Mouse (Mus musculus) liver, embryonic 11.5 days (tissue): ENCODE measurements around the gene Tmem178b. TPM values are rescaled to one million over a fixed set of nuclear protein-coding genes. Genes with fewer than 3 reads are reported as not detected.

Experiments used
- ATAC-seq: fragments of 200-750 bp; cut with Nextera tagmentation; replicated peaks from 2 replicates; pipeline ENCODE4 v1.8.0; 2017; ENCODE audit warnings: moderate number of reproducible peaks, mild to moderate bottlenecking, moderate TSS enrichment, moderate library complexity; ENCODE audit not compliant: low FRiP score
- DNase-seq: peaks from one replicate; pipeline ENCODE4 v3.0.0-alpha.2; 2017; ENCODE audit warnings: low spot score
- H3K27ac ChIP-seq: fragments of 300-500 bp; sonication (generic); 2 replicates; pipeline ENCODE4 v1.5.1; 2014; ENCODE audit warnings: mild to moderate bottlenecking, low read depth, low read length, control low read depth
- H3K27me3 ChIP-seq: fragments of 300-500 bp; sonication (generic); replicated peaks from 2 replicates; pipeline ENCODE4 v1.6.1; 2014; ENCODE audit warnings: low read length, mixed read lengths; ENCODE audit not compliant: control insufficient read depth, insufficient read depth
- H3K36me3 ChIP-seq: fragments of 300-500 bp; sonication (generic); 2 replicates; pipeline ENCODE4 v1.6.1; 2014; ENCODE audit warnings: mild to moderate bottlenecking, low read length, moderate library complexity, mixed read lengths; ENCODE audit not compliant: control insufficient read depth, insufficient read depth
- H3K4me1 ChIP-seq: fragments of 300-500 bp; sonication (generic); replicated peaks from 2 replicates; pipeline ENCODE4 v1.6.1; 2014; ENCODE audit warnings: low read length, mixed read lengths; ENCODE audit not compliant: control insufficient read depth, insufficient read depth
- H3K4me2 ChIP-seq: fragments of 300-500 bp; sonication (generic); 2 replicates; pipeline ENCODE4 v1.6.1; 2014; ENCODE audit warnings: mild to moderate bottlenecking, control low read depth, moderate library complexity
- H3K4me3 ChIP-seq: fragments of 300-500 bp; sonication (generic); 2 replicates; pipeline ENCODE4 v1.5.1; 2014; ENCODE audit warnings: low read depth, low read length, control low read depth
- H3K9ac ChIP-seq: fragments of 300-500 bp; sonication (generic); 2 replicates; pipeline ENCODE4 v1.6.1; 2014; ENCODE audit warnings: low read depth, low read length, control low read depth
- H3K9me3 ChIP-seq: fragments of 300-500 bp; sonication (generic); 2 replicates; pipeline ENCODE4 v1.6.1; 2016; ENCODE audit warnings: low read length, inconsistent platforms, mixed read lengths; ENCODE audit not compliant: control insufficient read depth
- WGBS: fragments of 180-500 bp; shearing (Covaris S2); extraction: QIAGEN DNeasy Blood & Tissue Kit; methylation state at CpG from one replicate; pipeline ENCODE4 v1.1.7; 2014; 5-methylcytosine and 5-hydroxymethylcytosine counted together
- polyA plus RNA-seq: library from polyadenylated mRNA; unstranded; fragments of >200 nt; fragmentation: Nextera tagmentation; extraction: Ambion mirVana; gene quantifications from 2 replicates; pipeline ENCODE4 v1.2.1, GENCODE M21; 2014

Gene Tmem178b
- polyA plus RNA-seq, 1 experiment from 2014 or later: 0.15 TPM

- Histone ChIP-seq H3K4me2 (peak overlapping the region; percentile 78), H3K36me3 (no peaks in the 10 kb centered on the region), H3K27ac (no peak overlapping the region), H3K9me3 (no peaks in the 10 kb centered on the region), H3K9ac (no peak overlapping the region), H3K4me1 (0 out of 2 replicates have a peak, but pooled peaks cover 7% of the 10 kb centered on the region), H3K4me3 (peak overlapping the region; percentile 47), H3K27me3 (peaks cover 62% of the 10 kb centered on the region)
- peak; percentile 36 for DNase-seq
- WGBS: 2% methylated on average over 39 of the region's 39 CpGs
- 0 out of 2 replicates have a peak, but pooled peaks have one; percentile 34 for ATAC-seq
Measured at GRCm38 (mm10) chr6:39872306-39872900, 668 bp upstream of the Tmem178b start.

DNA sequence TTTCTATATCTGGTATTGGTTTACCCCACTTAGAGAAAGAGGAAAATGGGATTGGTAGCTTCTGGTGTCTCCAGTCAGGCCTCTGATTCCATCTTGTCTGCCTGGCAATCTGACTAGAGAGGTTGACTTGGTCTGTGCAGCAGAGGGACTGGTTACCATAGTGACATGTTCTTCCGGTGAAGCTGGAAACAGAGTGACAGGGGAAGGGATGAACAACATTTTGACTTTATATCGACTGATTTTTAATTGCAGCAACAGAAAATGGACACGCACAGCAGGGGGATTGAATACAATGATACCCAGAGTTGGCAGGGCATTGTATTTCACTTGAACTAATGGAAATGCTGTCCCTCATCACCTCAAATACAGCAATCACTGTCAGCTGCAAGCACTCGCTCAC lies 2.1 kb downstream of the Tmem178b start:
- Histone ChIP-seq H3K9me3 (no peaks in the 10 kb centered on the region), H3K4me3 (no peak overlapping the region), H3K4me2 (no peak overlapping the region), H3K27ac (no peak overlapping the region), H3K36me3 (no peaks in the 10 kb centered on the region), H3K27me3 (peaks cover 49% of the 10 kb centered on the region), H3K9ac (no peak overlapping the region), H3K4me1 (0 out of 2 replicates have a peak, but pooled peaks cover 7% of the 10 kb centered on the region)
- no peak for ATAC-seq
- no peak for DNase-seq
- 52% methylated on average over 4 of the region's 4 CpGs for WGBS

- H3K36me3 ChIP-seq: no peaks in the 10 kb centered on the region
- no peak overlapping the region for H3K4me2 ChIP-seq
- no peak for ATAC-seq
- DNase-seq: no peak
- no peak overlapping the region for H3K27ac ChIP-seq
- peaks cover 38% of the 10 kb centered on the region for H3K27me3 ChIP-seq
- H3K4me1 ChIP-seq: 0 out of 2 replicates have a peak, but pooled peaks cover 6% of the 10 kb centered on the region
- 69% methylated on average over 3 of the region's 3 CpGs for WGBS
- H3K4me3 ChIP-seq: no peak overlapping the region
- H3K9ac ChIP-seq: no peak overlapping the region
- no peaks in the 10 kb centered on the region for H3K9me3 ChIP-seq
Measured at GRCm38 (mm10) chr6:39876444-39876843, 3.4 kb downstream of the Tmem178b start.

DNA sequence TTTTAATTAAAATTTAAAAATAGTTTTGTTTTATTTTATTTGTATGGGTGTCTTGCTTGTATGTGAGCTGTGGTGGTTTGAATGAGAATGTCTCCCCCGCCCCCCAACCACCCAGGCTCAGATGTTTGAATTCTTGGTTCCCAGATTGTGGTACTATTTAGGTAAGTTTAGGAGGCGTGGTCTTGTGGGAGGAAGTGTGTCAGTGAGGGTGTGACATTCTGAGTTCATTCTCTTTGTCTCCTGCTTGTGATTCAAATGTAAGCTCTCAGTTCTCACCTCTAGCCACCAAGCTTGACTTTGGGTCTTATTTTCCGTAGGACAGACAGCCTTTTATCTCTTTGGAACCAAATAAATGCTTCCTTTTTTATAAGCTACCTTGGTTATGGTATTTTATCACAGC lies 17.7 kb downstream of the Tmem178b start:
- no peak overlapping the region for H3K27ac ChIP-seq
- DNase-seq (no peak), ATAC-seq (no peak)
- H3K4me3 ChIP-seq: no peak overlapping the region
- no peaks in the 10 kb centered on the region for H3K27me3 ChIP-seq
- no peak overlapping the region for H3K4me2 ChIP-seq
- no peaks in the 10 kb centered on the region for H3K9me3 ChIP-seq
- no peaks in the 10 kb centered on the region for H3K4me1 ChIP-seq
- 52% methylated on average over 3 of the region's 3 CpGs for WGBS
- H3K36me3 ChIP-seq: no peaks in the 10 kb centered on the region
- H3K9ac ChIP-seq: no peak overlapping the region

DNA sequence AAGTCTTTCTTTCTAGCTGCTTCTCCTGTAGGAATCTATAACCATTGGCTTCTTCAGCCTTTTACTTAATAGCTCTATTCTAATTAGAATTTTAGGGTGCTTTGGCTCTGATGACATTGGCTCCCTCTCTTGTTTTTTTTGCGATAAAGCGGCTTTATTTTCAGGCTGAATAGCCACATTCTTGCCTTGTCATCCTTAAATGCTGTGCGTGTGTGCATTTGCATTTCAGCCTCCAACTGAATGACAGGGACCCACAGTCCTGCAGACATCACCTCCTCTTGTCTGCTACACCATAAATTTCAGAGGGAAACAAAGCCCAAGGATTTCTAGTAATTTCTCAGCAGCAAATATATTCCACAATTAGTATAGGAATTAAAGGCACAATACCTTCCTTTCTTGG lies 23.4 kb downstream of the Tmem178b start:
- Histone ChIP-seq H3K4me2 (no peak overlapping the region), H3K36me3 (no peaks in the 10 kb centered on the region), H3K27me3 (no peaks in the 10 kb centered on the region), H3K4me1 (no peaks in the 10 kb centered on the region), H3K9ac (no peak overlapping the region), H3K27ac (no peak overlapping the region), H3K4me3 (no peak overlapping the region), H3K9me3 (no peaks in the 10 kb centered on the region)
- ATAC-seq (no peak), DNase-seq (no peak)
- WGBS: 83% methylated on average over 3 of the region's 3 CpGs

DNA sequence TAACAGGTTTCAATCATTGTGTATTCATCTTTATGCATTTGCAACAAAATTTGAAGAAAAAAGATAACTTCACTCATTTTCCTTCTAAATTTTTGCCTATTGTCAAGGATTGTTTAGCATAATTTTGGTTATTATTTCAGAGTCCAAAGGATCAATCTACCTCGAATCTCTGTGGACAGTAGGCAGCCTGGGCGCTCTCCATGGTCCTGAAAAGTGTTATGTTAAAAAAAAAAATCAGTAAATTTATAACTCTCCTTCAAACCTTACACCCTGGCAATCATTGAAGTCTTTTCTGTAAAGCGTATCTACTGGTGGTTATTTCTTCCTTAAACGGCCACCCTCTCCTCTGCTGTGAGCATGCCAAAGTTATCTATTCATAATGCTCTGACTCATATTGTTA lies 26.2 kb downstream of the Tmem178b start:
- Histone ChIP-seq H3K4me2 (no peak overlapping the region), H3K27ac (no peak overlapping the region), H3K9me3 (no peaks in the 10 kb centered on the region), H3K27me3 (no peaks in the 10 kb centered on the region), H3K4me1 (no peaks in the 10 kb centered on the region), H3K36me3 (no peaks in the 10 kb centered on the region), H3K9ac (no peak overlapping the region), H3K4me3 (no peak overlapping the region)
- 41% methylated on average over 4 of the region's 4 CpGs for WGBS
- ATAC-seq (no peak), DNase-seq (no peak)

GRCm38 (mm10) chr6:39903220-39903773 lies 30.2 kb downstream of the Tmem178b start:
- 71% methylated on average over 6 of the region's 6 CpGs for WGBS
- no peak overlapping the region for H3K4me3 ChIP-seq
- H3K27ac ChIP-seq: no peak overlapping the region
- no peak overlapping the region for H3K9ac ChIP-seq
- H3K4me1 ChIP-seq: no peaks in the 10 kb centered on the region
- H3K27me3 ChIP-seq: no peaks in the 10 kb centered on the region
- no peaks in the 10 kb centered on the region for H3K36me3 ChIP-seq
- no peak for ATAC-seq
- H3K4me2 ChIP-seq: no peak overlapping the region
- no peak for DNase-seq
- no peaks in the 10 kb centered on the region for H3K9me3 ChIP-seq

DNA sequence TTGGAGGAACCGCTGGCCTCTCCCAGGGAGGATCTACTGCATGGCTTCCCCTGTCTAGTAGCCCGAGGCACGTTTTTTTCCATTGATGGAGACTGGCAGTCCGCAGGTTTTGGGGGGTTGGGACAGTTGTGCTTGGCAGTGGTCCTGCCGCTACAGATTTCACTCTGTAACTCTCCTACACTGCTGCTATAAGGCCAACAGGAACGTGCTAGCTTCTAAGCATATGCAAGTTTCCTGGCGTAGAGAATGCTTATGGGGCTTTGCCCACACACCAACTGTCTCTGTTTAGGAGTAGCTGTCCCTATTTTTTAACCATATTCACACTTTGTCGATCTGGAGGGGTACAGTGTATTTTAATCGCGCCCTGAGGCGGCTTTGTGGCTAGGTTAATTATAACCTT lies 30.8 kb downstream of the Tmem178b start:
- no peak for DNase-seq
- WGBS: 70% methylated on average over 11 of the region's 11 CpGs
- Histone ChIP-seq H3K4me2 (no peak overlapping the region), H3K27me3 (no peaks in the 10 kb centered on the region), H3K4me1 (no peaks in the 10 kb centered on the region), H3K9ac (no peak overlapping the region), H3K27ac (no peak overlapping the region), H3K36me3 (no peaks in the 10 kb centered on the region), H3K9me3 (no peaks in the 10 kb centered on the region), H3K4me3 (no peak overlapping the region)
- ATAC-seq: no peak

DNA sequence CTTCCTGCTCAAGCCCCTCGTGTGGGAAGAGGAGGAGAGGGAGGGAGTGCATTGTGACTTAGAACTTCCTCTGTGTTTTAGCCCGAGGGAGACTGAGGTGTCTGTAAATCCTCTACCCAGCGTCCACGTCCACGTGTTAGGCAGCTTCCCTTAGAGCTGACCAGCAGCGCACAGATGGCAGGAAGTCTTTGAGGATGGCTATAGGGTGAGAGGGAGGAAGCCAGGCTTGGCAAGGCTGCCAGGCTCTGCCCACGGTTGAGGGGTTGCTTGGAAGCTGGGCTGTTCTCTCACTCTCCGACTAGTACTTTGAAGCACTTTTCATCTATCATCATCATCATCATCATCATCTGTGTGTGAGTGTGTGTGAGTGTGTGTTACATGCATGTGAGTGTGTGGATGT lies 41.9 kb downstream of the Tmem178b start:
- no peak for ATAC-seq
- no peak overlapping the region for H3K9ac ChIP-seq
- H3K36me3 ChIP-seq: no peaks in the 10 kb centered on the region
- H3K27me3 ChIP-seq: no peaks in the 10 kb centered on the region
- no peak overlapping the region for H3K27ac ChIP-seq
- no peak overlapping the region for H3K4me3 ChIP-seq
- no peak overlapping the region for H3K4me2 ChIP-seq
- DNase-seq: no peak
- H3K9me3 ChIP-seq: no peaks in the 10 kb centered on the region
- 25% methylated on average over 8 of the region's 8 CpGs for WGBS
- H3K4me1 ChIP-seq: no peaks in the 10 kb centered on the region
